Comparison of ENCODE assay signal across 13 mouse cellular contexts in genomic region chr7:101869163-101869500, GRCm38 (mm10). TPM values are rescaled to one million over a fixed set of nuclear protein-coding genes. Genes with fewer than 3 reads are reported as not detected.
DNase-seq lines count a peak whose midpoint lies in the region; ATAC-seq and TF ChIP-seq lines count a peak whose summit lies in the region.
"Had no signal": no experiment of that assay in that cellular context is flagged by ENCODE, and none has a peak within 500 bp of the region (broad histone marks: within the 10 kb centered on the region; RNA-seq: fewer than 3 reads in every experiment).

No protein-coding gene starts in this region.

- no peak for TF ChIP-seq CTCF in E14TG2a.4 (conservative IDR thresholded peaks at IDR 0.05; ENCODE audit: low read length)

- H3K4me2 ChIP-seq in intestine, embryonic 14.5 days (ENCODE audit: low read length), result peak overlapping the region; percentile 42
- H3K4me2 ChIP-seq: heart, embryonic 15.5 days had no signal

- no peak overlapping the region for H3K27ac ChIP-seq in intestine, embryonic 14.5 days (ENCODE audit: low read depth)
- H3K27ac ChIP-seq: liver, embryonic 14.5 days had no signal

- H3K36me3 ChIP-seq in E14TG2a.4 (ENCODE audit: insufficient read depth, low read length), result peaks cover 9% of the 10 kb centered on the region
- no peaks in the 10 kb centered on the region for H3K36me3 ChIP-seq in intestine, embryonic 14.5 days (ENCODE audit: control insufficient read depth, insufficient read depth, low read length)
- H3K36me3 ChIP-seq: heart, embryonic 15.5 days had no signal

- H3K9me3 ChIP-seq in E14TG2a.4 (ENCODE audit: low read length), result no peaks in the 10 kb centered on the region
- H3K9me3 ChIP-seq in intestine, embryonic 14.5 days (ENCODE audit: control insufficient read depth, low read length), result no peaks in the 10 kb centered on the region
- H3K9me3 ChIP-seq: heart, embryonic 15.5 days had no signal

- ATAC-seq in intestine, embryonic 14.5 days (replicated peaks; ENCODE audit: low FRiP score, low TSS enrichment, low read depth), result no peak
- no peak for ATAC-seq in megakaryocyte, adult 5-6 weeks (ENCODE audit: poor library complexity, severe bottlenecking)

- H3K4me1 ChIP-seq in E14TG2a.4 (replicated peaks; ENCODE audit: low read depth, low read length), result peaks cover 71% of the 10 kb centered on the region
- no peaks in the 10 kb centered on the region for H3K4me1 ChIP-seq in intestine, embryonic 14.5 days (replicated peaks; ENCODE audit: control insufficient read depth, insufficient read depth, low read length)

- peak; percentile 12 for DNase-seq in embryo, embryonic 10.5 days (ENCODE audit: low spot score)
- DNase-seq in embryo, embryonic 11 days, result no peak
- no peak for DNase-seq in intestine, embryonic 14.5 days (ENCODE audit: low spot score)
- DNase-seq in kidney, postnatal 10 days, result peak; percentile 19
- DNase-seq in gastrocnemius, adult 8-10 months (ENCODE audit: low spot score in 2 of 2), result no peak
- no peak for DNase-seq in testis, postnatal 14 days (ENCODE audit: low spot score)
- DNase-seq: gastrocnemius, postnatal 14 days; lung, postnatal 36 days had no signal

- WGBS in intestine, embryonic 14.5 days, result 63% methylated on average over 7 of the region's 7 CpGs

- no peaks in the 10 kb centered on the region for H3K27me3 ChIP-seq in E14TG2a.4 (ENCODE audit: insufficient read depth, low read length)
- H3K27me3 ChIP-seq in intestine, embryonic 14.5 days (replicated peaks; ENCODE audit: control insufficient read depth, insufficient read depth, low read length), result no peaks in the 10 kb centered on the region
- H3K27me3 ChIP-seq: heart, embryonic 15.5 days had no signal

- H3K4me3 ChIP-seq in E14TG2a.4 (replicated peaks; ENCODE audit: low read length), result peak overlapping the region; percentile 68
- H3K4me3 ChIP-seq in intestine, embryonic 14.5 days (ENCODE audit: low read depth, low read length), result peak overlapping the region; percentile 28; the same call in 1 of the 2 replicates
- H3K4me3 ChIP-seq: heart, embryonic 15.5 days had no signal

- H3K9ac ChIP-seq in intestine, embryonic 14.5 days (ENCODE audit: low read length), result no peak overlapping the region
- H3K9ac ChIP-seq: heart, embryonic 15.5 days; liver, embryonic 14.5 days had no signal

RNA-seq across cellular contexts. Expression of gene Folr1, which starts 1.5 kb away (rescaled TPM):
- polyA plus RNA-seq in intestine, embryonic 14.5 days (2014; fragmentation: Nextera tagmentation; extraction: Ambion mirVana), result 76.1 and 79.2 TPM in 2 replicates
- total RNA-seq in gastrocnemius, adult 8-10 months (2022), result 1 to 10 TPM; 1.1 to 1.6 (median 1.3) TPM
- 0.62 TPM in 1 of 2 replicates, not detected in the other for total RNA-seq in megakaryocyte, adult 5-6 weeks (2015)
- total RNA-seq in megakaryocyte, adult 5-6 weeks (2017), result 0.62 TPM in 1 of 2 replicates, not detected in the other

RNA-seq across cellular contexts. Expression of gene Anapc15, which starts 5.6 kb away (rescaled TPM):
- 71.3 and 76.3 TPM in 2 replicates for polyA plus RNA-seq in intestine, embryonic 14.5 days (2014; fragmentation: Nextera tagmentation; extraction: Ambion mirVana)
- total RNA-seq in gastrocnemius, adult 8-10 months (2022), result 10 to 100 TPM; 17.8 to 28.6 (median 26.0) TPM
- 57.1 and 70.8 TPM in 2 replicates for total RNA-seq in megakaryocyte, adult 5-6 weeks (2015)
- 69.3 and 94.9 TPM in 2 replicates for total RNA-seq in megakaryocyte, adult 5-6 weeks (2017)

RNA-seq across cellular contexts. Expression of gene Folr2, which starts 12.1 kb away (rescaled TPM):
- 2.1 and 2.5 TPM in 2 replicates for polyA plus RNA-seq in intestine, embryonic 14.5 days (2014; fragmentation: Nextera tagmentation; extraction: Ambion mirVana)
- total RNA-seq in gastrocnemius, adult 8-10 months (2022), result 1 to 10 TPM in 2 of 4 experiments, under 1 TPM in 2; 0.53 to 2.6 (median 1.2) TPM
- 0.96 TPM in 1 of 2 replicates, not detected in the other for total RNA-seq in megakaryocyte, adult 5-6 weeks (2015)
- total RNA-seq in megakaryocyte, adult 5-6 weeks (2017), result not detected in 2 replicates
- total RNA-seq: MEL had no signal

RNA-seq across cellular contexts. Expression of gene Inppl1, which starts 31.1 kb away (rescaled TPM):
- 24.8 and 27.2 TPM in 2 replicates for polyA plus RNA-seq in intestine, embryonic 14.5 days (2014; fragmentation: Nextera tagmentation; extraction: Ambion mirVana)
- total RNA-seq in gastrocnemius, adult 8-10 months (2022), result 100 to 1,000 TPM in 2 of 4 experiments, 10 to 100 TPM in 2; 75.1 to 104 (median 99.5) TPM
- total RNA-seq in megakaryocyte, adult 5-6 weeks (2015), result 12.2 and 12.4 TPM in 2 replicates
- total RNA-seq in megakaryocyte, adult 5-6 weeks (2017), result 18.2 and 52.7 TPM in 2 replicates

RNA-seq across cellular contexts. Expression of gene Lamtor1, which starts 36.6 kb away (rescaled TPM):
- 153 and 167 TPM in 2 replicates for polyA plus RNA-seq in intestine, embryonic 14.5 days (2014; fragmentation: Nextera tagmentation; extraction: Ambion mirVana)
- total RNA-seq in gastrocnemius, adult 8-10 months (2022), result 100 to 1,000 TPM in 1 of 4 experiments, 10 to 100 TPM in 3; 92.8 to 102 (median 96.2) TPM
- total RNA-seq in megakaryocyte, adult 5-6 weeks (2015), result 137 and 160 TPM in 2 replicates
- total RNA-seq in megakaryocyte, adult 5-6 weeks (2017), result 127 and 128 TPM in 2 replicates

Comparison
In these comparisons a context has a peak if more than half of its experiments do, and no peak if none do; other contexts are left out.
1. DNase-seq: peak in embryo, embryonic 10.5 days (single experiment) and kidney, postnatal 10 days (single experiment); none in embryo, embryonic 11 days (single experiment), intestine, embryonic 14.5 days (single experiment), gastrocnemius, adult 8-10 months (0 of 2) and testis, postnatal 14 days (single experiment).